Mouse (Mus musculus) gastrocnemius, adult 18-20 months (tissue): ENCODE measurements around the gene Ppp6r3. TPM values are rescaled to one million over a fixed set of nuclear protein-coding genes. Genes with fewer than 3 reads are reported as not detected.
A peak's percentile ranks its signal among the peaks of the same experiment; 100 is the strongest.

ENCODE experiments used
- DNase-seq: peaks from one replicate; pipeline ENCODE4 v3.0.0; 2021; ENCODE audit warnings: low spot score
- total RNA-seq, 2 experiments: library from RNA; stranded (reverse); gene quantifications; 2 replicates each; pipeline ENCODE4 v1.2.3; 2021

Gene Ppp6r3
- total RNA-seq, 2 experiments from 2014 or later, result 57.0 to 65.4 TPM

- DNase-seq, result no peak
Measured at GRCm38 (mm10) chr19:3528646-3529045, 46.9 kb downstream of the Ppp6r3 start.

- DNase-seq, result no peak
Measured at GRCm38 (mm10) chr19:3527531-3527930, 48.0 kb downstream of the Ppp6r3 start.

- no peak for DNase-seq
Measured at GRCm38 (mm10) chr19:3519471-3520169, 55.9 kb downstream of the Ppp6r3 start.

- DNase-seq, result no peak
Measured at GRCm38 (mm10) chr19:3497216-3497615, 78.3 kb downstream of the Ppp6r3 start.

GRCm38 (mm10) chr19:3489826-3490225 is 85.7 kb downstream of the Ppp6r3 start:
- no peak for DNase-seq

GRCm38 (mm10) chr19:3482831-3483230 is 92.7 kb downstream of the Ppp6r3 start:
- no peak for DNase-seq

GRCm38 (mm10) chr19:3480101-3480500 is 95.4 kb downstream of the Ppp6r3 start:
- no peak for DNase-seq

- no peak for DNase-seq
Measured at GRCm38 (mm10) chr19:3476996-3477395, 98.6 kb downstream of the Ppp6r3 start.

GRCm38 (mm10) chr19:3471218-3471617 is 104.3 kb downstream of the Ppp6r3 start:
- DNase-seq, result no peak

GRCm38 (mm10) chr19:3467574-3467973 is 108.0 kb downstream of the Ppp6r3 start:
- DNase-seq, result no peak

- no peak for DNase-seq
Measured at GRCm38 (mm10) chr19:3459986-3460385, 115.6 kb downstream of the Ppp6r3 start.

- DNase-seq, result no peak
Measured at GRCm38 (mm10) chr19:3458331-3459099, 117.0 kb downstream of the Ppp6r3 start.

GRCm38 (mm10) chr19:3457700-3458099 is 117.8 kb downstream of the Ppp6r3 start:
- no peak for DNase-seq

- DNase-seq, result no peak
Measured at GRCm38 (mm10) chr19:3451649-3452048, 123.9 kb downstream of the Ppp6r3 start.

- peak; percentile 77 for DNase-seq
Measured at GRCm38 (mm10) chr19:3451170-3451569, 124.4 kb downstream of the Ppp6r3 start.

- DNase-seq, result no peak
Measured at GRCm38 (mm10) chr19:3450714-3451113, 124.8 kb downstream of the Ppp6r3 start.

- no peak for DNase-seq
Measured at GRCm38 (mm10) chr19:3449248-3449647, 126.3 kb downstream of the Ppp6r3 start.

- no peak for DNase-seq
Measured at GRCm38 (mm10) chr19:3447348-3447747, 128.2 kb downstream of the Ppp6r3 start.

- no peak for DNase-seq
Measured at GRCm38 (mm10) chr19:3441092-3441491, 134.5 kb downstream of the Ppp6r3 start.

- no peak for DNase-seq
Measured at GRCm38 (mm10) chr19:3440667-3441066, 134.9 kb downstream of the Ppp6r3 start.

- DNase-seq, result no peak
Measured at GRCm38 (mm10) chr19:3437980-3438379, 137.6 kb downstream of the Ppp6r3 start.

GRCm38 (mm10) chr19:3436840-3437239 is 138.7 kb downstream of the Ppp6r3 start:
- DNase-seq, result peak; percentile 20

- no peak for DNase-seq
Measured at GRCm38 (mm10) chr19:3435824-3436223, 139.7 kb downstream of the Ppp6r3 start.
